Mouse (Mus musculus) midbrain, embryonic 15.5 days (tissue): ENCODE data around the gene Copz1. TPM values are rescaled to one million over a fixed set of nuclear protein-coding genes. Genes with fewer than 3 reads are reported as not detected.

Source experiments
- ATAC-seq: fragments of 200-750 bp; cut with Nextera tagmentation; replicated peaks from 2 replicates; pipeline ENCODE4 v1.8.0; 2017; ENCODE audit warnings: moderate TSS enrichment
- H3K27ac ChIP-seq: fragments of 300-500 bp; sonication (generic); 2 replicates; pipeline ENCODE4 v1.5.1; 2015; ENCODE audit warnings: mild to moderate bottlenecking, inconsistent platforms
- H3K27me3 ChIP-seq: fragments of 300-500 bp; sonication (generic); replicated peaks from 2 replicates; pipeline ENCODE4 v1.6.1; 2015; ENCODE audit warnings: inconsistent platforms
- H3K36me3 ChIP-seq: fragments of 300-500 bp; sonication (generic); replicated peaks from 2 replicates; pipeline ENCODE4 v1.6.1; 2015; ENCODE audit warnings: inconsistent platforms
- H3K4me1 ChIP-seq: fragments of 300-500 bp; sonication (generic); 2 replicates; pipeline ENCODE4 v1.6.1; 2015; ENCODE audit warnings: inconsistent platforms
- H3K4me2 ChIP-seq: fragments of 300-500 bp; sonication (generic); 2 replicates; pipeline ENCODE4 v1.6.1; 2015; ENCODE audit warnings: inconsistent platforms, mild to moderate bottlenecking, moderate library complexity
- H3K4me3 ChIP-seq: fragments of 300-500 bp; sonication (generic); 2 replicates; pipeline ENCODE4 v1.5.1; 2015; ENCODE audit warnings: mild to moderate bottlenecking, inconsistent platforms
- H3K9ac ChIP-seq: fragments of 300-500 bp; sonication (generic); 2 replicates; pipeline ENCODE4 v1.6.1; 2015; ENCODE audit warnings: mild to moderate bottlenecking, inconsistent platforms
- H3K9me3 ChIP-seq: fragments of 300-500 bp; sonication (generic); 2 replicates; pipeline ENCODE4 v1.6.1; 2016; ENCODE audit warnings: inconsistent platforms
- WGBS: fragments of 180-500 bp; shearing (Covaris S2); methylation state at CpG from one replicate; pipeline ENCODE4 v1.1.7; 2015; ENCODE audit warnings: mixed read lengths; 5-methylcytosine and 5-hydroxymethylcytosine counted together
- polyA plus RNA-seq: library from polyadenylated mRNA; unstranded; fragments of >200 nt; fragmentation: Nextera tagmentation; extraction: Ambion mirVana; gene quantifications from 2 replicates; pipeline ENCODE4 v1.2.1, GENCODE M21; 2015

Gene Copz1
- polyA plus RNA-seq, 1 experiment from 2014 or later: 197 TPM

- Histone ChIP-seq H3K4me1 (peaks cover 55% of the 10 kb centered on the region), H3K9ac (peak overlapping the region; percentile 56; the same call in 1 of the 2 replicates), H3K9me3 (no peaks in the 10 kb centered on the region), H3K27me3 (0 out of 2 replicates have a peak, but pooled peaks cover 4% of the 10 kb centered on the region), H3K4me3 (peak overlapping the region; percentile 67), H3K4me2 (peak overlapping the region; percentile 70), H3K27ac (no peak overlapping the region), H3K36me3 (no peaks in the 10 kb centered on the region)
- WGBS: 34% methylated on average over 4 of the region's 4 CpGs
- no peak for ATAC-seq
Measured at GRCm38 (mm10) chr15:103338829-103339165, 66.3 kb downstream of the Copz1 start.

- ATAC-seq: peak; percentile 57
- peak overlapping the region; percentile 70 for H3K4me2 ChIP-seq
- peak overlapping the region; percentile 67 for H3K4me3 ChIP-seq
- peaks cover 49% of the 10 kb centered on the region for H3K4me1 ChIP-seq
- 5% methylated on average over 29 of the region's 31 CpGs for WGBS
- no peaks in the 10 kb centered on the region for H3K36me3 ChIP-seq
- H3K9ac ChIP-seq: peak overlapping the region; percentile 56
- H3K27ac ChIP-seq: peak overlapping the region; percentile 27; the same call in 1 of the 2 replicates
- no peaks in the 10 kb centered on the region for H3K9me3 ChIP-seq
- 0 out of 2 replicates have a peak, but pooled peaks cover 4% of the 10 kb centered on the region for H3K27me3 ChIP-seq
Measured at GRCm38 (mm10) chr15:103339166-103339960, 66.8 kb downstream of the Copz1 start.

GRCm38 (mm10) chr15:103339961-103340337 is 67.4 kb downstream of the Copz1 start, which contains the start of gene Zfp385a:
Gene Zfp385a (minus strand): TSS chr15:103340093.
- peak; percentile 68 for ATAC-seq
- peak within 1 kb of the TSS; percentile 27; the same call in 1 of the 2 replicates for H3K27ac ChIP-seq
- peak within 1 kb of the TSS; percentile 70 for H3K4me2 ChIP-seq
- 0 out of 2 replicates have a peak, but pooled peaks cover 4% of the 10 kb centered on the region for H3K27me3 ChIP-seq
- peaks cover 46% of the 10 kb centered on the region for H3K4me1 ChIP-seq
- H3K36me3 ChIP-seq: no peaks in the 10 kb centered on the region
- no peaks in the 10 kb centered on the region for H3K9me3 ChIP-seq
- WGBS: 0% methylated on average over 26 of the region's 26 CpGs
- H3K4me3 ChIP-seq: peak within 1 kb of the TSS; percentile 67
- H3K9ac ChIP-seq: peak within 1 kb of the TSS; percentile 56

- 0 out of 2 replicates have a peak, but pooled peaks cover 4% of the 10 kb centered on the region for H3K27me3 ChIP-seq
- H3K27ac ChIP-seq: 0 out of 2 replicates have a peak overlapping the region, but pooled peaks have one; percentile 27
- H3K9ac ChIP-seq: peak overlapping the region; percentile 56; the same call in 1 of the 2 replicates
- peak overlapping the region; percentile 67 for H3K4me3 ChIP-seq
- H3K4me1 ChIP-seq: peaks cover 40% of the 10 kb centered on the region
- H3K4me2 ChIP-seq: peak overlapping the region; percentile 70
- 19% methylated on average over 4 of the region's 4 CpGs for WGBS
- 0 out of 2 replicates have a peak, but pooled peaks have one; percentile 18 for ATAC-seq
- H3K36me3 ChIP-seq: no peaks in the 10 kb centered on the region
- H3K9me3 ChIP-seq: no peaks in the 10 kb centered on the region
Measured at GRCm38 (mm10) chr15:103340786-103341185, 68.3 kb downstream of the Copz1 start.

DNA sequence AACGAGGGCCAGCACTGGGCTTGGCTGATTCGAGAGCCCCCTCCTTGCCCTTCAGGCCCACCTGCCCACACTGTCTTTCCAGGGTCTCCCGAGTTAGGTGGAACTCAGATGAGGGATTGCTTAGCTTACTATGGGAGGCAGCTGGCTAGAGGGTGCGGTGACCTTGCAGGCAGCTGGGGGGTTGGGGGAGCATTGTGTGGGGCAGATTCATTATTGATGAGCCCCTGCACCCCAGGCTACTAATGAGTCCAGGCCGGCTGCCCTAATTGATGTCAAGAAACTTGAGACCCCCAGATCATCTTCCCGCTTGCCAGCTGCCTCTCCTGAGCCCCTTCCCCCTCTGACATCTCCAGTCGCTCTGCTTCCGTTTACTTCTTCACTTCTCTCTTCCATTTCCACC is 69.0 kb downstream of the Copz1 start:
- Histone ChIP-seq H3K4me1 (peaks cover 39% of the 10 kb centered on the region), H3K27ac (no peak overlapping the region), H3K4me3 (no peak overlapping the region), H3K36me3 (no peaks in the 10 kb centered on the region), H3K27me3 (0 out of 2 replicates have a peak, but pooled peaks cover 4% of the 10 kb centered on the region), H3K9ac (no peak overlapping the region), H3K4me2 (no peak overlapping the region), H3K9me3 (no peaks in the 10 kb centered on the region)
- no peak for ATAC-seq
- WGBS: 53% methylated on average over 8 of the region's 8 CpGs

GRCm38 (mm10) chr15:103342415-103342814 is 69.9 kb downstream of the Copz1 start:
- Histone ChIP-seq H3K27ac (no peak overlapping the region), H3K9me3 (no peaks in the 10 kb centered on the region), H3K4me1 (peaks cover 39% of the 10 kb centered on the region), H3K9ac (no peak overlapping the region), H3K4me2 (no peak overlapping the region), H3K27me3 (0 out of 2 replicates have a peak, but pooled peaks cover 4% of the 10 kb centered on the region), H3K4me3 (no peak overlapping the region), H3K36me3 (no peaks in the 10 kb centered on the region)
- ATAC-seq: no peak
- WGBS: 20% methylated on average over 4 of the region's 4 CpGs

- no peak overlapping the region for H3K9ac ChIP-seq
- WGBS: 83% methylated on average over 2 of the region's 3 CpGs
- no peak overlapping the region for H3K4me3 ChIP-seq
- 0 out of 2 replicates have a peak, but pooled peaks cover 4% of the 10 kb centered on the region for H3K27me3 ChIP-seq
- H3K36me3 ChIP-seq: no peaks in the 10 kb centered on the region
- H3K4me1 ChIP-seq: peaks cover 39% of the 10 kb centered on the region
- H3K4me2 ChIP-seq: no peak overlapping the region
- H3K27ac ChIP-seq: no peak overlapping the region
- H3K9me3 ChIP-seq: no peaks in the 10 kb centered on the region
- ATAC-seq: no peak
Measured at GRCm38 (mm10) chr15:103343008-103343407, 70.5 kb downstream of the Copz1 start.

GRCm38 (mm10) chr15:103343556-103343955 is 71.0 kb downstream of the Copz1 start:
- Histone ChIP-seq H3K9me3 (no peaks in the 10 kb centered on the region), H3K36me3 (no peaks in the 10 kb centered on the region), H3K4me1 (peaks cover 36% of the 10 kb centered on the region), H3K4me3 (no peak overlapping the region), H3K9ac (no peak overlapping the region), H3K4me2 (no peak overlapping the region), H3K27me3 (0 out of 2 replicates have a peak, but pooled peaks cover 4% of the 10 kb centered on the region), H3K27ac (no peak overlapping the region)
- ATAC-seq: no peak

DNA sequence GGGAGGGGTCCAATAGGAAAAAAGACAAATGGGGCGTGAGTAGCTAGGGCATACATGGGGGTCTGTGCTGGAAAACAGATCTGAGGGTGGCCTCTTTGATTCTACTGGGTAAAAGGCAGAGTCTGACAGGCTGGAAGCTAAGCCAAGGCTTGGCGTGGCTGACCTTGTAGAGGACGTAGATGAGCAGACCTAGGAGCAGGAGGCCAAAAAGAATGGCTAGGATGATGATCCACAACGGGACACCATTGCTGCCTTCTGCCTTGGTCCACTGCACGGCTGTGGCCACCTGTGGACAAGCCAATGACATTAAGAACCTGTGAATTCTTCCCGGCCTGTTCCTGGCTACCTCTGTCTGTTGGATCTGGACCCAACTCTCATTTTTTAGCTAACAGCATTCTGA is 73.3 kb downstream of the Copz1 start:
- Histone ChIP-seq H3K9me3 (no peaks in the 10 kb centered on the region), H3K4me2 (no peak overlapping the region), H3K27ac (no peak overlapping the region), H3K4me3 (no peak overlapping the region), H3K36me3 (no peaks in the 10 kb centered on the region), H3K9ac (no peak overlapping the region), H3K27me3 (0 out of 2 replicates have a peak, but pooled peaks cover 4% of the 10 kb centered on the region), H3K4me1 (peaks cover 17% of the 10 kb centered on the region)
- 87% methylated on average over 6 of the region's 6 CpGs for WGBS
- ATAC-seq: no peak

- H3K9me3 ChIP-seq: no peaks in the 10 kb centered on the region
- WGBS: 3% methylated on average over 2 of the region's 2 CpGs
- no peaks in the 10 kb centered on the region for H3K27me3 ChIP-seq
- H3K36me3 ChIP-seq: no peaks in the 10 kb centered on the region
- H3K9ac ChIP-seq: no peak overlapping the region
- no peak overlapping the region for H3K27ac ChIP-seq
- H3K4me2 ChIP-seq: no peak overlapping the region
- no peak overlapping the region for H3K4me3 ChIP-seq
- peaks cover 6% of the 10 kb centered on the region; the same call in 1 of the 2 replicates for H3K4me1 ChIP-seq
- 0 out of 2 replicates have a peak, but pooled peaks have one; percentile 21 for ATAC-seq
Measured at GRCm38 (mm10) chr15:103347275-103347684, 74.8 kb downstream of the Copz1 start.
